Mouse (Mus musculus) spleen, postnatal 4 days (tissue): ENCODE measurements around the gene Tnip1.
"Not testable (repeated sequence)": the region's sequence is repeated elsewhere in the genome, so short reads cannot be mapped to it uniquely, and the experiment has no call there.

Experiments used
- DNase-seq, 2 experiments: peaks; one replicate each; pipeline ENCODE4 v3.0.0; 2022; ENCODE audit warnings: low spot score in 2 of 2

Gene Tnip1

GRCm38 (mm10) chr11:54910081-54910665 lies 52.5 kb downstream of the Tnip1 start:
- DNase-seq, result no peak

GRCm38 (mm10) chr11:54909273-54909672 lies 53.4 kb downstream of the Tnip1 start:
- no peak for DNase-seq

- DNase-seq, result no peak
Measured at GRCm38 (mm10) chr11:54907259-54907658, 55.5 kb downstream of the Tnip1 start.

- DNase-seq, result no peak
Measured at GRCm38 (mm10) chr11:54906466-54906865, 56.3 kb downstream of the Tnip1 start.

GRCm38 (mm10) chr11:54905931-54906330 lies 56.8 kb downstream of the Tnip1 start:
- DNase-seq, result no peak

GRCm38 (mm10) chr11:54905086-54905485 lies 57.6 kb downstream of the Tnip1 start:
- no peak for DNase-seq

GRCm38 (mm10) chr11:54903940-54904706 lies 58.6 kb downstream of the Tnip1 start:
- DNase-seq, result no peak

GRCm38 (mm10) chr11:54903339-54903738 lies 59.4 kb downstream of the Tnip1 start:
- no peak for DNase-seq

GRCm38 (mm10) chr11:54902333-54903323 lies 60.1 kb downstream of the Tnip1 start, which contains the start of gene Gpx3:
TSS of gene Gpx3 (plus strand) at chr11:54902453.
- peak in 1 of 2 experiments; percentile 23 for DNase-seq

GRCm38 (mm10) chr11:54899657-54900056 lies 63.1 kb downstream of the Tnip1 start:
- DNase-seq, result no peak

- DNase-seq, result no peak
Measured at GRCm38 (mm10) chr11:54897470-54897869, 65.2 kb downstream of the Tnip1 start.

- not testable (repeated sequence) for DNase-seq
Measured at GRCm38 (mm10) chr11:54896646-54897045, 66.1 kb downstream of the Tnip1 start.

GRCm38 (mm10) chr11:54894589-54894988 lies 68.1 kb downstream of the Tnip1 start:
- no peak for DNase-seq

GRCm38 (mm10) chr11:54892091-54892490 lies 70.6 kb downstream of the Tnip1 start:
- no peak for DNase-seq

GRCm38 (mm10) chr11:54891341-54891740 lies 71.4 kb downstream of the Tnip1 start:
- DNase-seq, result no peak

- DNase-seq, result no peak
Measured at GRCm38 (mm10) chr11:54887927-54888326, 74.8 kb downstream of the Tnip1 start.

- no peak for DNase-seq
Measured at GRCm38 (mm10) chr11:54885406-54885805, 77.3 kb downstream of the Tnip1 start.

- peak; percentile 20 to 61 for DNase-seq
Measured at GRCm38 (mm10) chr11:54884937-54885336, 77.8 kb downstream of the Tnip1 start.

GRCm38 (mm10) chr11:54884197-54884828 lies 78.4 kb downstream of the Tnip1 start:
- peak in 1 of 2 experiments; percentile 55 for DNase-seq

- DNase-seq, result no peak
Measured at GRCm38 (mm10) chr11:54882671-54883070, 80.0 kb downstream of the Tnip1 start.

- no peak for DNase-seq
Measured at GRCm38 (mm10) chr11:54881051-54881474, 81.7 kb downstream of the Tnip1 start.
